Mouse (Mus musculus): ENCODE data around the gene Mical3. TPM values are rescaled to one million over a fixed set of nuclear protein-coding genes. Genes with fewer than 3 reads are reported as not detected.

Mical3 gene
- total RNA-seq, 4 experiments from 2014 or later, result 55.7 to 68.0 (median 57.4) TPM

DNA sequence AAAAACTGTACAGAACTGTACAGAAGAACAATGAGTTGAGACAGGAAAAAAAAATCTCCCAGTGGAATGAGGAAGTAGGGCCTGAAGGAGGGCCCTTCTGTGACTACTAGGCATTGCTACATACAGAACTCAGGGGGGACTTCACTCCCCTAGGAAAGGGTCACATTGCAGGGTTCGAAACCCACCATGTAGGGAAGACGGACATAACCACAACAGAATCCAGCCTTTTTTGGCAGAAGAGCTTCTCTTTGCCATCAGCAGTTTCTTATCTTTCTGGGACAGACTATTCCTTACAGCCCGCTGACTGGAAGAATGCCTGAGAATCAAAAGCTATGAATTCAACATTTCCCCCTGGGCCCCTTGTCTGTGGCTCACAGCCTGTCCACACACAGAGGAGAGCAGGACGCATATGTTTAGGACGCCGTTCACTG is 46.7 kb downstream of the Mical3 start:
- no peak for DNase-seq (ENCODE audit: low spot score in 2 of 2)

DNA sequence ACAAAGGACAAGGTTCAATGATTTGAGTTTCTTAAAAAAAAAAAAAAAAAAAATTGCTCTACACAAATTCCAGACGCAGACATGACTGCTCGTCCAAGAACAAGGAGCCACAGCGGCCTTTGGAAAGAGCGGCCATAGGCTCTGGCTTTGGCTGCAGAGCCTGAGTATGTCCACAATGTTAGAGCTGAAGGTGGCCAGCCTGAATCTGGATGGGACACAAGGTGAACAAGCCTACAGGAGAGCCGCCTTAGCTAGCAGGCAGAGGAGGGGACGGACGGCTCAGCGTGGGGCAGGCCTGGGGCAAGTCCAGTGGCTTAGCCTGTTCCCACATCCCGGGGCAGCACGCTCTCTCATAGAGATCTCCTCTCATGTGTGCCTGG is 48.7 kb downstream of the Mical3 start:
- DNase-seq (ENCODE audit: low spot score in 2 of 2), result no peak

DNA sequence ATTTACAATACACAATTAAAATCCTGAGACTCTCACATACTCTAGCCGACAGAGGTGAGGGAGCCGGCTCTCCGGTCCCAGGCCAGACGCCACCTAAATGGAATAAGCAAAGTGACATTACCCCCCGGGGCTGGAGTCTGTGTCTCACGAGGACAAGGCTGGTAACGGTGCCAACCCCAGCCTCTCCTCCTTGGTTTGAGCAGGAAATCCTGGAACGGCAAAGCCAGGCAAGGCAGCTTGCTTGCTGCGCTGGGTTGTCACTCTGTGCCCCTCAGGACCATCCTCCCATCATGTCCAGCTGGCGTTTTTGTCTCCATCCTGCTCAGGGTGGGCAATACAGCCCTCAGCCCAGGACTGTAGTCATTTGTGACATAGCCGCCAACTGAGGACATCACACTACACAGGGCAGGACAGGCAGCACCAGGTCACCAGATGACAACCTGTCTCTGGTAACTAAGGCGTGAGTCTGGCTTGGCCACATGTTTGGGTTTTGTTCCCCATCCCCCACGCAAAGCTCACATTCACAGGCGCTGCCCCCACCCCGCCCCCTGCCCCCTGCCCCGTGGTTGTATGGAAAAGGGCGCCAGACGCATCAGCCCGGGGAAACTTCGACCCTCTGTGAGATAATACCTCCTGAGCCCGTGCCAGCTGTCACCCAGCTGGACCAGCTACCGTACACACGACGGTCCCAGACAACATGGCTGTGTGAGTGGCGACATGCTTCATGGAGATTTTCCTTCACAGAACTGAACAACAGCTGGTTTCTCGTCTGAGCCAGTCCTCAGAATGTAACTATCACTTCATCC is 49.3 kb downstream of the Mical3 start:
- DNase-seq (ENCODE audit: low spot score in 2 of 2), result no peak

DNA sequence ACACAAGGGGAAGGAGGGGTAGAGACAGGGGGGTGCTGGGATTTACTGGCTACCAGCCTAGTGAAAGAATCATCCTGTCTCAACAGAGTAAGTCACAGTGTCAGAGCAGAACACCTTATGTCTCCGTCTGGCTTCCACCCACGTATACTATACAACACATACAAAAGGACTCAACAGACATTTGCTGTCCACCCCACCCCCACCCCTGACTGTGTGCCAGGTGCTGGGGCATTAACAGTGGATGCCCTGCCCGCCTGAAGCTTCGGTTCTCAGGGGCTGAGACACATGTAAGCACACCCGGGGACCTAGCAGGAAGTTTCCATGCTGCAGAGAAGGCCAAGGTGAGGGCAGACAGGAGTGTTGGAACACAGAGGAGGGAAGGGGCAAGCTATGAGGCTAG is 52.6 kb downstream of the Mical3 start:
- no peak for DNase-seq (ENCODE audit: low spot score in 2 of 2)

DNA sequence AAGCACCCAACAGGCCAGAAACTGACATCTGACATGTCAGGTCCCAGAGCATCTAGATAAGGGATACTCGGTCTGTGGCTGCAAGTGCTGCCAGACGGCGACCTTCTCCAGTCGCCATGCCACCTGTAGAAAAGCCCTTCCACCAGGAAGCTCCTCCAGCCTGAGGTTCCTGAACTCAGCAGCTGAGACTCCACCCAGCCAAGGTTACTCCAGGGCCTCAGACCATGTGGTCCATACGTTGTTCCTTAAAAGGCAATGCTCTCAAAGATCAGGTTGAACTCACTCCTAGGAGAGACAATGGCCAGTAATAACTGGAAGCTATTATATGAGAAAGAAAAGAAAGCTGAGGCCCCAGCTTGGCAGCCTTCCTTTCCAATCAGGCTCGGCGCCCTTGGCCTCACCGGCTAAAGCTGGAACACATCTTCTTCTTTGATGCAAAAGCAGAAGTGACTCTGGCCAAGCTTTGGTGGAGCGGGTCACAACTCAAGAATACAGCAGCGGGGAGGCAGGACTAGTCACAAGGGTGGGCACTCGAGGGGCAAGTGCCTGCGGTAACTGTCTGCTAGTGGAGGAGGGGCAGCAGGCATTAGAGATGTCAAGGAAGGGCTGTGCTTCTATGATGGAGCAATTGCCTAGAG is 53.8 kb downstream of the Mical3 start:
- no peak for DNase-seq (ENCODE audit: low spot score in 2 of 2)

DNA sequence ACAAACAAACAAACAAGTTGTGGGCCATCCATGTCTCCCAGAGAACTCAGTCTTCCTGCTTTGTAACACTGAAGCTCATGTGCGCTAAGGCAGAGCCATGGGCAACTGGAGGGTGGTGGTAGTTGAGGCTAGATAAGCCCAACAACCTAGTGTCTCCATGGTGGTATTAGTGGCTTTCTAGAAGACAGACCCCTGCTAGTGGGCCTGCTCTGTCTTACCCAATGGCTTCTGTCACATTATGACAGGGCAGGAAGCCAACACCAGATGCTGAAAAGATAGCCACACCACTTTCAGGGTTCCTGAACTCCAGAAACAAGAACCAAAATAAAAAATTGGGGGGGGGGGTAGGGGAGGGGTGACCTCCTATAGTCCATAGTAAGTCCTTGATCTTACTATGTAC is 55.0 kb downstream of the Mical3 start:
- no peak for DNase-seq (ENCODE audit: low spot score in 2 of 2)

DNA sequence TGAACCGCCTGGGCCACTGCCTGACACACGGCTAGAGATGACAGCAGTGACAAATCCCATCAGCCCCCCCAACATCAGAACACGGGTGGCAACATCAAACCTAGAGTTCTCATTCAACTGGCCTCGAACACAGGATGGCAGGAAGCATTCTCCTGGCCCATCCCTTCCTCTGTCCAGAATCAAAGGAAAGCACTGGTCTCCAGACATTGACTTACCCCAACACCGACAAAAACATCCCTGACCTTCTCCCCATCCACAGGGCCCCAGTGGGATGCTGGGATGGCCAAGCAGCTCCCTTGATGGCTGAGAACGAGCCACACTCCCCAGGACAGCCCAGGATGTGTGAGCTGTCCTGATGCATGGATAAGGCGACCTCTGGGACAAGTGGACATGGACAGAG is 57.5 kb downstream of the Mical3 start:
- no peak for DNase-seq (ENCODE audit: low spot score in 2 of 2)

DNA sequence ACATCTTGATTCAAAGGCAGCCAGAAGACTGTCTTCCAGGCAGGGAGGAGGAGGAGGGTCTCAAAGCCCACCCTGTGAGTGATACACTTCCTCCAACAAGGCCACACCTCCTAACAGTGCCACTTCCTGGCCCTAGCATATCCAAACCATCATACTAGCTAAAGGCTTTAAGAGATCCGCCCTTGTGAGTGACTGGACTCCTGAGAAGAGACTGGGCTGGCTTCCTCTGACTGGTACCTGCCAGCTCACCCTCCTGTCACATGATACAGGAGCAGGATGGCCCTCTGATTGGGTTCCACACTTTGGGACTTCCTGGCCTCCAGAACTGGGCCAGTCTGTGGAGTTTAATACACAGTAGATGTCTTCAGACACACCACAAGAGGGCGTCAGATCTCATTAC is 58.2 kb downstream of the Mical3 start:
- no peak for DNase-seq (ENCODE audit: low spot score in 2 of 2)

DNA sequence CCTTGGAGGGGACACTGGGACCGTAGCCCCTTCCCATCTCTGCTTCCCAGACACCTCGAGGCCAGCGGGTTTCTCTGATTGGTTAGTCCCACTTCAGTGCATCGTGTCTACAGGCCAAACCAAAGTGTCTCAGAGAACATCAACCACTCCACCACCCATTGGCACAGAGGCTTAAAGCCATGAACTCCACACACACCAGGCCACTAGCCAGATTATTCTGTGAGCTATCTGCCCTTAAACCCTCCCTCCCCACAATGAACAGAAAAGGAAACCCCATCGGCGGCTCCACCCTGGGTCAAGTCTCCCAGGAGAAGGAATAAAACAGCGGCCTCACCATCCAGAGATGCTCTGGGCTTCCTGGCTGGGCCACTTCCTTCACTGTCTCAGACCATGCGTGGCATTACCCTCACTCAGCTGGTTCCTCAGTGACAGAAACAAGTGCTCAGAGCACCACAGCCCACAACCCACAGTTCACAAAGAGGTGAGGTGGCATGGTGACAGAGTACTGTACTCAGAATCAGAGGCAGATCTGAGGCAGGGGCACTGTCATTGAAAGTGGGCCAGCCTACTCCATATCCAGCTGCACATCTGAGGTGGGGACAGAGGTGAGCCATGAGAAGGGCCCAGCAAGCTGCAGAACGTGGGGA is 60.1 kb downstream of the Mical3 start:
- no peak for DNase-seq (ENCODE audit: low spot score in 2 of 2)

DNA sequence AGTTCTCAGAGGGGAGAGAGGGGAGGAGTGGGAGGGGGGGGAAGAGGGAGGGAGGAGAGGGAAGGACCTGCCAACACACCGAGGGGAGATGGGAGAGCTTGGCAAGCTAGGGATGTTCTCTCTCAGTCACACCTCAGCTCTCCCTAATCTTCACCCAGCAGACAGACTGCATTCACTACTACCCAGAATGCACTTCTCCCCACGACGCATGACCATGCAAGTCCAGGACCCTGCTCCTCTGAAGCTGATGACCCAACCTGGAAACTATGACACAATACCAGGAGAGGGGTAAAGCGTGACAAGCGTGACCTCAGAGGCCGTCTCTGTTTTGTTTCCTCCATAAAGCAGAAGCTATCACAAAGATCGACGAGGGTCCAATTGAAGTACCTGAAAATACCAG is 61.6 kb downstream of the Mical3 start:
- DNase-seq (ENCODE audit: low spot score in 2 of 2), result no peak

DNA sequence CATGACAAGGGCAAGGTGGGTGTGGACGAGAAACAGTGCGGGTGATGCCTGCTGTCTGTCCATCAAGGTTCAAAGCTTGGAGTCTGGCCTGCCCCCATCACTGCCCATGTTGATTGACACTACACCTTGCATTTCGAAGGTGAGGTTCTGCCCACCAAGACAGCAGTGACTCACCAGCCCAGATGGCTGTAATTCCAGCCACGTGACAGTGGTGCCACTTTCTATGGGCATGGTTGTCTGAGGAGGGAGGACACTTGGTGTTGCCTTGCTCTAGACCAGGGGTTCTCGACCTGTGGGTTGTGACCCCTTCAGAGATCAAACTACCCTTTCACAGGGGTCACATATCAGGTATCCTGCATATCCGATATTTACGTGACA is 62.7 kb downstream of the Mical3 start:
- DNase-seq (ENCODE audit: low spot score in 2 of 2), result no peak

DNA sequence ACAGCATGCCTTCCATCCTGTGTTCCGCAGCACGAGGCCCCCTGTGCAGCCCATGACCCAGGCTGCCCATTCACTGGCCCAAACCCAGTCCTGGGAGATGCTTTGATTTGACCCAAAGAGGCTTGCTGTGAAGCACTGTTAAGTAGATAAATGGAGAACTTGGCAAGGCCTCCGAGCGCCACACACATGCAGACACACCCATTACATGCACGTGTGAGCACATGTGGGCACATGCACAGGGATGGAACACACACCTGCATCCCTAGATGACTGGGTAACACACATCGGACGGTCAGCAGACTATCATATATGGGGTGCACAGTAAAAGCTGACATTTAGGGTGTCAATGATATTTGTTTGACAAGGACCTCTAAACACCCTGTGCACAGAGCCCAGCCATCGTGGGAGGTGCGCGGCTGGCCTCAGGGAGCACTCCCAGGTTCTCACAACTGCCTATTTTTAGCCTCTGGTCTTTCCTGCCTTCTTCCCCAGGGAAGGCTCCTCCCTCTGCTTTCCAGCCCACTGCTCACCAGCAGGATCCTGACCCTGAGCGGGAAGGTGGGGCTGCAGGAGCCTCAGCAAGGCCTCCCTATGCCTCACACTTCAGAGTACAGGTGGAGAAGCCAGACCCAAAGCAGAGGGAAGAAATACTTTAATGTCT is 63.2 kb downstream of the Mical3 start:
- DNase-seq (ENCODE audit: low spot score in 2 of 2), result no peak

DNA sequence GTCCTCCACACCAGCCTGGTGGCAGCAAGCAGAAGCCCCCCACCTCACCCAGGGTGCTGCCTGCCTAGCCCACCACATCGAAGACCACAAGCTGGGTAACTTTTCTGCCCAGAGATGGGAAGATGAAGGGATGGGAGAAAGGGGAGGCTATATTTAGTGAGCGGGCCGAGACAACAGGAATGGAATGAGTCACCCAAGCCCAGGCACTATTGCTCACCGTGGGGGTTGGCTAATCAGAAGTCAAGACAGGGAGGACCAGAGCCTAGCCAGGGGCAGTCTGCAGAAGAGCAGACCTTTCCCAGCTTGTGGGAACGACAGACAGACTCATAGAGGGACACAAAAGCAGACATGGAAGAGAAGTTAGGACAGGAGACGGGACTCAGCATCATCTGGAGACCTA is 64.0 kb downstream of the Mical3 start:
- DNase-seq (ENCODE audit: low spot score in 2 of 2), result no peak

DNA sequence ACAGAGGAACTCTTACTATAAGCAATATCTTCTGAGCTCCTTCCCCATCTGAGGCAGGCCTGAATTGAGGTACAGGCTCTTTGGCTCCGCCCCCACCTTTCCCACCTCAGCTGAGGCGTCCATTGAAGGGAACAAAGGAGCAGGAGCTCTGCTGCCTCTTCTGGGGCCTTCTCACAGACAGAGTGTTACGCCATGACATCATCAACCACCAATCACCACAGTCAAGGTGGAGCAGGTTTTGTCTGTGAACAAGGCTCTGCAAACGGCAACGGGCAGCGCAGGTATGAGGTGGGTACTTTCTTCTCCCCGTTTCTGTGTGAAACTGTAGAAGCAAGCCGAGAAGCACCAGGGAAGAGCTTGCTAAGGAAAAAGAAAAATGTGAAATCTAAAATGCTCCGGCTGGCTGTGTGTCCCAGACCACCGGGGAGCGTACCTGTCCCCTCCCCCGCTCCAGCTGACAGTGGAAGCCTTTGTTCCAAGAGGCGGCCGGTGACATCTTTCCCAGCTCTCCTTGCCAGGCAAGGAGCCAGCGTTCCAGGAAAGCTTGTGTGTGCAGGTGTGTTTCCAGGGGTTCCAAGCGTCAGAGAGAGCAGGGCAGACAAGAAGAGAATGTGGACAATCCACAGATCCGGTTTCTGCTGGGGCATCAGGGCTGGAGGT is 66.3 kb downstream of the Mical3 start:
- no peak for DNase-seq (ENCODE audit: low spot score in 2 of 2)

DNA sequence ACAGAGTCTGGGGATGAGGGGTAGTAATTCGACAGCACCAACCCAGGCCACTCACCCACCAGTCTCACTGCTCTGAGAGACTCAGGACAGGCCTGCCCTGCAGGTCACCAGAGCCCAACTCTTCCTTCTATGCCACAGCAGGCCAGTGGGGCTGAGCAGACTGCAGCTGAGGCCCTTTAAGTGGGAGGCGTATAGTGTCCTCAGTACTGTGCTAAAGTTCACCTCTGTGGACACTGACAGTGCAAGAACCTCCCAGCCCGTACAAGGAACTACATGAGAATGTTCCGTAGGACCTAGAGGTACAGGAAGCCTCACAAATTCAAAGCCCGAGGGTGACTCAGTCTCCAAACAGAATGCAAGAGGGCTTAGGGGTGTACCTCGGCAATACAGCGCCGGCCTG is 67.0 kb downstream of the Mical3 start:
- no peak for DNase-seq (ENCODE audit: low spot score in 2 of 2)

DNA sequence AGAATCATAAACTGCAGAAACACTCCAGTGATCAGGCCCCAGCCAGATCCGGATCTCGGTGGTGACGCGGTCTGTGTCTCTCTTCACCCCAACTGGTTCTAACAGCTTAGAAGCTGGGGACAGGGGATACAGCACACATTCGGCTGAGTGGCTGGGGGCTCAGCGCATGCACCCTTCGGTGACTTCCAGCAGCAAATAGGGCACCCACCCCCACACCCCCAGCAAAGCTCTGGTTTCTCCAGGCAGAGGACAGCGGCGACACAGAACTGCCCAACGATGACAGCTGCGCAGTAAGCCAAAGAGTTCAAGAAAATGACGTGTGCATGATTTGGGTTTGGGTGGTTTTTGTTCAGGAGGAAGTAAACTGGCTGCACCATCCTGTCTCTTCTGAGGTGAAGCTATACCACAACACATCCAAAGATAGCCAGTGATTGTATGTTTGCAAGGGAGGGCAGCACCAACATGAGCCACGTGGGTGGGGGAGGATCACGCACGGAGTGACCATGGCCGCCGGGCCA is 67.8 kb downstream of the Mical3 start:
- no peak for DNase-seq (ENCODE audit: low spot score in 2 of 2)

DNA sequence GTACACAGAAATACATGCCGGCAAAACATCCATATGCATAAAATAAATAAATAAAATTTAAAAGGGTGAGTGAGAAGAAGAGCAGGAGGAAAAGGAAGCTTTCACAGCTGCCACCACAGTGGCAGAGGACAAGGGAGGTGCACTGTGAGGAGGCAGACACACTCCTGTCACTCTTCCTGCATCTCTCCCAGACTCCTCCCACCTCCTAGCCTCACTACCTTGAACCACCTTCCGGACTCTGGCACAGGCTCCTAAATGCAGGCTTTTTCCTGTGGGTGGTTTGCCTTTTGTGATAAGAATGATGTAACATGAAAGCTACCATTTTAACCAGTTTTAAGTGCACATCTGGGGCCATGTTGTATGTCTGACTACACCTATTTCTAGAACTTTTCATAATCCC is 72.8 kb downstream of the Mical3 start:
- DNase-seq (ENCODE audit: low spot score in 2 of 2), result no peak

DNA sequence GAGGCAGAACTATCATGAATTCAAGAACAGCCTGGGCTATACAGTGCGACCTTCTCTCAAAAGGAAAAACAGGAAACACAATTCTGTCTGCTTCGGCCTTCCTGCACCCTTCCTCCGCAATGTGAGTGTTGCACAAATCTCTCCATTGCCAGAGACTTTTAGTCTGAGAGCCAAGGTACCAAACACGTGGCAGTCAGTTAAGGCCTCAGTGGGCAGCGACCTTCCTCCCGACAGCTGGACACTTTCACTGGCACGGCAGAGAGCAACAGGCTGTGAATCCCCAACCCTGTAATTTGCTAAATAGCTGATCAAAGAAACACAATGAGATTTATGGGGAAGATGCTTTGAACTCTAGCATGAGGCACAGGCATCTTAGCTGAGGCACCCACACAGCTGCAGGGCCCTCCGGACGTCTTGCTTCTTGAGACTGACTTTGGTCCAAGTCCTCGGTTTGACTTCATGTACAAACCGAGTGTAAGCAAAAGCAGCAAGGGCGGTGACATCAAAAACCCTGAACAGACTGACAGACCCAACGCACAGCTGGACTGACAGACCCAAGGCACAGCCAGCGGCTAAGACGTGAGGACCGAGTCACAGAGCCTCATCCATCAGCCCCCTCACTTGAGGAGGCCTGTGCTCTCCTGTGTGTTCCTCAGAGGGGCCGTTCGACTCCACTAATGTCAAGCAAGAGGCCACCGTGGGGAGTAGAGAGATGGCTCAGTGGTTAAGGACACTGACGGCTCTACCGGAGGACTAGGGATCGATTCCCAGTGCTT is 73.4 kb downstream of the Mical3 start:
- no peak for DNase-seq (ENCODE audit: low spot score in 2 of 2)

DNA sequence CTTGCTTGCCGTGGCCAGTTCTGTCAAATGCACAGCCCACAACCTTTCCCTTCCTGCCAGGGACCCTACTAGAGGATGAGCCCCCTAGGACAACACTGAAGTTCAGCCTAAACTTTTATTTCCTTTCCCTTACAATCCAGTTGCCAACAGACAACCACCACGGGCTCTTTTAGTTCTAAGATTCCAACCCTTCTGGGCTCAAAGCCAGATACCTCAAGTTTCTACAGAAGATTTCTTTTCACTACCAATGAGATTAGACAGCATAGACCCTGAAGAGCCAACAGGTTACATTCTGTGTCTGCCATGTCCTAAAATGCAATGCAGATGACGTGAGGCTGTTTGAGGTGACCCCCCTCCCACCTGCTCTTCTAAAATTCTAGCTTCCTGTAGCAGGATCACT is 75.3 kb downstream of the Mical3 start:
- no peak for DNase-seq (ENCODE audit: low spot score in 2 of 2)

DNA sequence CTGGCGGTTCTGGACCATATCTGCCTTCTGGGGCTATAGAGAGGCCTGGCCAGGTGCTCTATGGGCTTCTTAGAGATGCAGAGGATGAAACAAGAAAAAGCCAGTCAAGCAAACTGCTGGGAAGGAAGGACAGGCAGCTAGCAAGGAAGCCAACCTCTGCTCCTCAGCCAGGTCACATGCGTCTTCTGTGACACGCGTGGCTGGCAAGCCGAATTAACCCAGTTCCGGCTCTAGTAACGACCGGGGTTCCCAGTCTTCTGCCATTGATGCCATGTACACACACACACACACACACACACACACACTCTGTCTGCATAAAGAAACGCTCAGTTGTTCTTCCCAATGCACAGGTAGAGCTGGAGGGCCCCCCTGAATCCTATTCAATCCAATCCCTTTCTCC is 75.9 kb downstream of the Mical3 start:
- no peak for DNase-seq (ENCODE audit: low spot score in 2 of 2)

DNA sequence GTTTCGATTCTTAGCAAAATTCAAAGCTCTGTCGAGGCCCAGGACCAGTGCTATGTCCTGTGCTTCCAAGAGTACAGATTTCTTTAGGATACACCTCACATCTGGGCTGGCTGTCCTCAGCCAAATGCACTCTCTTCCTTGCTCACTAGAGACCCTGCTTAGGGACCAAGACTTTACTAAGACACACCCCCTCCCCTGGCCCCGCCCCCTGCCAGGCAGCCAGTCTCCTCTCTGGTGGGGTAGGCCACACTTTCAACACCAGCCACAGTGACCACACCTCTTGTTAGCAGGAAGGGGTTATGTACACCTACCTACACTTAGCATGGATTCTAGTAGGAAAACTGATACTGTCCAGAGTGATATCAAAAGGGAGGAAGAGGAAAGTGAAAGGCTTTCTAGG is 76.5 kb downstream of the Mical3 start:
- no peak for DNase-seq (ENCODE audit: low spot score in 2 of 2)
